Mouse (Mus musculus): ENCODE data around the gene Denr. TPM values are rescaled to one million over a fixed set of nuclear protein-coding genes. Genes with fewer than 3 reads are reported as not detected.

Denr gene
- polyA plus RNA-seq, 1 experiment from 2014 or later = 70.7 TPM

- no peak for ATAC-seq
- WGBS = 33% methylated on average over 3 of the region's 3 CpGs
- H3K27me3 ChIP-seq (replicated peaks; ENCODE audit: insufficient read depth, low read length) = no peaks in the 10 kb centered on the region
- H3K27ac ChIP-seq (ENCODE audit: low read length) = peak overlapping the region; percentile 47; the same call in 1 of the 2 replicates
- peaks cover 22% of the 10 kb centered on the region for H3K4me1 ChIP-seq (ENCODE audit: insufficient read depth, low read depth, low read length)
- TF ChIP-seq CTCF (IDR thresholded peaks at IDR 0.05) = no peak
- no peak for TF ChIP-seq EP300 (IDR thresholded peaks at IDR 0.05)
- H3K9ac ChIP-seq (replicated peaks; ENCODE audit: low read depth) = no peak overlapping the region
- peak; percentile 34 for DNase-seq (ENCODE audit: low spot score)
- H3K9me3 ChIP-seq (ENCODE audit: low read length) = no peaks in the 10 kb centered on the region
- H3K36me3 ChIP-seq (ENCODE audit: insufficient read depth, low read length) = no peaks in the 10 kb centered on the region
- no peak overlapping the region for H3K4me3 ChIP-seq (ENCODE audit: low read depth, low read length)
- H3K4me2 ChIP-seq (replicated peaks; ENCODE audit: low read depth, low read length) = no peak overlapping the region
Observed at GRCm38 (mm10) chr5:123977231-123977630, 70.3 kb downstream of the Denr start.

- DNase-seq (ENCODE audit: low spot score) (no peak), ATAC-seq (no peak)
- no peak overlapping the region for H3K9ac ChIP-seq (replicated peaks; ENCODE audit: low read depth)
- no peak overlapping the region for H3K4me3 ChIP-seq (ENCODE audit: low read depth, low read length)
- H3K4me1 ChIP-seq (ENCODE audit: insufficient read depth, low read depth, low read length) = peaks cover 22% of the 10 kb centered on the region
- no peak for TF ChIP-seq CTCF (IDR thresholded peaks at IDR 0.05)
- TF ChIP-seq EP300 (IDR thresholded peaks at IDR 0.05) = no peak
- H3K4me2 ChIP-seq (replicated peaks; ENCODE audit: low read depth, low read length) = no peak overlapping the region
- 55% methylated on average over 5 of the region's 5 CpGs for WGBS
- no peaks in the 10 kb centered on the region for H3K9me3 ChIP-seq (ENCODE audit: low read length)
- H3K27me3 ChIP-seq (replicated peaks; ENCODE audit: insufficient read depth, low read length) = no peaks in the 10 kb centered on the region
- H3K36me3 ChIP-seq (ENCODE audit: insufficient read depth, low read length) = no peaks in the 10 kb centered on the region
- H3K27ac ChIP-seq (ENCODE audit: low read length) = 0 out of 2 replicates have a peak overlapping the region, but pooled peaks have one; percentile 38
Observed at GRCm38 (mm10) chr5:123978131-123978530, 71.2 kb downstream of the Denr start.

Other genes with a start within 250 kb of the Denr start
- 38.0 and 43.7 TPM in 2 replicates for gene Clip1, start 222.6 kb upstream of the Denr start, polyA plus RNA-seq (2015; fragmentation: Nextera tagmentation; extraction: Ambion mirVana)
- gene Zcchc8, start 186.1 kb upstream of the Denr start, polyA plus RNA-seq (2015; fragmentation: Nextera tagmentation; extraction: Ambion mirVana) = 31.6 and 37.7 TPM in 2 replicates
- 96.7 and 102 TPM in 2 replicates for gene Rsrc2, start 157.8 kb upstream of the Denr start, polyA plus RNA-seq (2015; fragmentation: Nextera tagmentation; extraction: Ambion mirVana)
- gene Kntc1, start 157.5 kb upstream of the Denr start, polyA plus RNA-seq (2015; fragmentation: Nextera tagmentation; extraction: Ambion mirVana) = 0.92 and 2.9 TPM in 2 replicates
- gene Hcar2, start 41.7 kb upstream of the Denr start, polyA plus RNA-seq (2015; fragmentation: Nextera tagmentation; extraction: Ambion mirVana) = 3.7 and 5.4 TPM in 2 replicates
- 0.53 and 0.55 TPM in 2 replicates for gene Hcar1, start 27.2 kb upstream of the Denr start, polyA plus RNA-seq (2015; fragmentation: Nextera tagmentation; extraction: Ambion mirVana)
- 0.24 and 1.2 TPM in 2 replicates for gene Gm43518, start 20.2 kb downstream of the Denr start, polyA plus RNA-seq (2015; fragmentation: Nextera tagmentation; extraction: Ambion mirVana)
- gene Ccdc62, start 23.5 kb downstream of the Denr start, polyA plus RNA-seq (2015; fragmentation: Nextera tagmentation; extraction: Ambion mirVana) = 5.9 and 6.3 TPM in 2 replicates
- 20.0 and 22.7 TPM in 2 replicates for gene Hip1r, start 66.5 kb downstream of the Denr start, polyA plus RNA-seq (2015; fragmentation: Nextera tagmentation; extraction: Ambion mirVana)
- gene Vps37b, start 125.1 kb downstream of the Denr start, polyA plus RNA-seq (2015; fragmentation: Nextera tagmentation; extraction: Ambion mirVana) = 28.5 and 31.0 TPM in 2 replicates
- gene Abcb9, start 188.6 kb downstream of the Denr start, polyA plus RNA-seq (2015; fragmentation: Nextera tagmentation; extraction: Ambion mirVana) = 2.6 and 3.1 TPM in 2 replicates
- 27.4 and 29.4 TPM in 2 replicates for gene Ogfod2, start 205.1 kb downstream of the Denr start, polyA plus RNA-seq (2015; fragmentation: Nextera tagmentation; extraction: Ambion mirVana)
- 92.2 and 99.7 TPM in 2 replicates for gene Arl6ip4, start 208.9 kb downstream of the Denr start, polyA plus RNA-seq (2015; fragmentation: Nextera tagmentation; extraction: Ambion mirVana)